Mouse (Mus musculus): ENCODE results near the gene Ankrd12. TPM values are rescaled to one million over a fixed set of nuclear protein-coding genes. Genes with fewer than 3 reads are reported as not detected.

Gene Ankrd12
- 100 to 1,000 TPM in 2 of 3 experiments, 10 to 100 TPM in 1; 95.5 to 175 (median 163) TPM for polyA plus RNA-seq (2017; shearing (Covaris generic))

- peak; percentile 69 for ATAC-seq
These were observed at the start of gene Ankrd12 for GRCm38 (mm10) chr17:66076934-66077333. Ankrd12 (minus strand) TSS chr17:66077089.

GRCm38 (mm10) chr17:66125211-66125610 is 48.3 kb upstream of the Ankrd12 start:
- ATAC-seq = no peak

DNA sequence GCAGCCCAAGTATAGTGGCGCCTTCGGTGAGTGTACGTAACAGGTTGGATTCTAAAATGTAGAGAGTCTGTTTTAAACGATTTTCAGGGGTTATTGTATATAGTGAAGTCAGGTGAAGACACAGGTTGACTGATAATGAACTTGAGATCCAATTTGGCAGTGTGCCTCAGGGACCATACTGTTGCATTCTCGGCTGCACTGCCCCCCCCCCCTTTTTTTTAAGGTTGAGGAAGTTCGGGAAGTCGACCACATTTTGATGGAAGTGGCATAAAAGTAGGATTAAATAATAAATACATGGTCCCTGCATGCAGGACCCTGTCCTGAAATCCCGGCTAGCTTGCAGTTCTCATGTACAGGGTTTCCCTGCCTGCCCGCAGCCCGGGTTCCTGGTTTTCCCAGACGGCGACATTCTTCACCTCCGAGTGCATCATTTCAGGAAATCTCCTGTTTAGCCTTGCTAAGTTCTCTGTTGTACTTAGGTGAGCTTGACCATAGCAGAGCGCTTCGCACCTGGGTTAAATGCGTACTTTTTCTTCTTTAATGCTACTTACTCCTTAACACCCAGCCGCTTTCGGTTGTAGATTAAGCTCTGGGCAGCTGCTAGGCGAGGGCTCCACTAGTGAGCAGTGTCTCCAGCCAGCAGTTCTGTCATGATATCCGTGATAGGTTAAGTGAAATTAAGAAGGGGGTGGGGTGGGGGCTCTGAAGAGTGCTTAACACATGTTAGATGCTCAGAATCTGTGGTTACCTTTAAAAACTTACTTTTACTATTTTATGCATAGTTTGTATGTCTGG is 47.1 kb upstream of the Ankrd12 start:
- ATAC-seq = no peak

DNA sequence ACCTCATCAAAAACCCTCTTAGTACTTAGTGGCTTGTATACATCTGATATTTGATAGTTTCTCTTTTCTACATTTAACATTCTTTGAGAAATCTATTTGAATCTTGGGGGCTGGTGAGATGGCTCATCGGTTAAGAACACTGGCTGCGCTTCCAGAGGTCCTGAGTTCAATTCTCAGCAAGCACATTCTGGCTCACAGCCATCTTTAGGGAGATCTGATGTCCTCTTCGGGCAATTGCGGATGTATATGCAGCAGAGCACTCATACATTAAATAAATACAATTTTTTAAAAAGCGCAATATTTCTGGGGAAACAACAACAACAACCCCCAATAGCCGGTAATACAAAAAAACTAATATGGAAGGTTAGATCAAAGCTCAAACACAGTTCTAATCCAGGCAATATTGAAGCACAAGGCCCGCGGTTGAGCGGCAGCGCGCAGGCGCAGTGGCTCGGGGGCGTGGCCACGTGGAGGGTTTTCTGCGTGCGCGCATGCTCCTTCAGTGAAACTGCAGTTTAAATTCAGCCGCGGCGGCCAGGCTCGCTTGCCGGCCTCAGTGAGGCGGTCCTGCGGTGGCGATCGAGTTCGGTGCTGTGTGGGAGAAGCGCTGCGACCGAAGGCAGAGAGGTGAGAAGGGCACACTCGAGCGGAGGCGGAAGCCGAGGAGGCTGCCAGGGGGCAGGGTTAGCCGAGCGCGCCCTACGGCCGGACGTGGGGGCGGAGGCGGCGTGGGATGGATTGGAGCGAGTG is 46.4 kb upstream of the Ankrd12 start, which contains the start of gene Ddx11:
Ddx11 (plus strand) TSS at position 455 of the 750 bp plus-strand sequence.
- ATAC-seq = peak; percentile 97

DNA sequence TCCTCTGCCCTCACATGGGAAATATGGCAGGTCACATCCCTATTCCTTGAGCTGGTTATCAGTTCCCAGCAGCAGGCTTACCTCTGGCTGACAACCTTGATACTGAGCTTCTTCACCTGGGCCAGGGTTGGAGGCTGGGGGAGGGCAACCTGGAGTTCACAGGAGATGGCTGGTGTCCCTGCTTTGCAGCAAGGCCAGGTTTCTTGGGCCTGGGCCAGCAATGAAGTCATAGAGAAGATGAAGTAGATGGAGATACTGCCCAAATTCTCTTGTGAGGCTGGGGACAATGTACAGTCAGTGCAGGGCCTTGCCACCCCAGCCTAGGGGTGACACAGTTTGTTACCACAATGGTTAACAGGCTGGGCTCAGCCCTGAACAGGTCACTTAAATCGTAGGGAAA is 43.8 kb upstream of the Ankrd12 start:
- no peak for ATAC-seq

DNA sequence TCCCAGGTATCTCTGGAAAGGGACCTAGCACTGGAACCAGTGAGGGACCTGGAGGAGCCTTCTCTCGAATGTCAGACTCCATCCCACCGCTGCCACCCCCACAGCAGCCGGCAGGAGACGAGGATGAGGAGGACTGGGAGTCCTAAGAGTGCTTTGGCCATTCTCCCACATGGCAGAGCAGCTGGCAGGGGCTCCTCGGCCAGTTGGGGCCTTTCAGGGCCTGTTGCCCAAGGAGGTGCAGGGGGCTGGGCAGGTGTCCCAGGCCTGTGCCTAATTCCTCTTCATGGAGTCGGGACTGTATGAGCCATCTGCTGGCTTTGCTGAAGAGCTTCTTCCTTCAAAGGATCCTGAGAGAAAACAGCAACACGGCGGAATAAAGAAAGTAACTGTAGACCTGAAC is 42.1 kb upstream of the Ankrd12 start:
- no peak for ATAC-seq

DNA sequence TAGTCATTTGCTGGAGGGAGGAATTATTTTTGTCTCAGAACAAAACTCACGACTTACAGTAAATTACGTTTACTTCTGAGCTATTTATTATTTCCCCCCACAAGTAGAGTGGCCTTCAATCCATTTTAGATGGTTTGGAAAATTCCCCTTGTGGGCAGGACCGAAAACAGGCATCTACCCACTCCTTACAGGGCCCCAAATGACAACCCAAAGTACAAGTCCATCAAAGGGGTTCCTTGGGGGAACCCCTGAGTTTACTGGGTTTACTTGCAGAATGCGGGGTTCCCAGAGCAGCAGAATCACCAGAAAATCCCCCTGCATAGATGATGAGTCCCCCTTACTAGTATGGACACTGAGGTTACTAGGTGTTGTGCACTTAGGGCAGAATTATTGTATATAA is 35.3 kb upstream of the Ankrd12 start:
- peak; percentile 16 for ATAC-seq

DNA sequence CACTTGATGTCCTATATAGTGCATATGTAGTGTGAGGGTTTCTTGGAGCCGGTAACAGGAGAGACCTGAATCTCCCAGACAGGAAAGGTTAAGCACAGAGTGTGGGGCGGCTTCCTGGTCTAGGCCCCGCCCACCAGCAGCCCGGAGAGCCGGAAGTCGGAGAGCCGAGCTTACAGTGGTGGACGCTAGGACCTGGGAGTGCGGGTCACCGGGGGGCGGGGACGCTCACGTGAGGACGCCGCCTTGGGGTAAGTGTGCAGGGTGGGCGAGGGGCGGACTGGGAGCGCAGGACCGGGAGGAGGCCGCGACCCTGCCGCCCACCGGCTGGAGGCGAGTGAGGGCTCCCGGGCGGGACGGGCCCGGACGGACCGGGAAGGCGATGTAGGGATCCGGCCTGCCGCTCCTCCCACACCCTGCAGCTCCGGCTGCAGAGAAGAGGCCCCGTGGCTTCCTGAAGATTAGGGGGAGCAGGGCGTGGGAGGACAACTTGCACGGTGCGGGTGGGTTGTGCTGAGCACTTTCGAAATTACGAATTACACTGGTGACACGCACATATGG is 34.6 kb upstream of the Ankrd12 start, which contains the start of gene Washc1:
Washc1 (plus strand) TSS at position 144 of the 558 bp plus-strand sequence.
- peak; percentile 88 for ATAC-seq

DNA sequence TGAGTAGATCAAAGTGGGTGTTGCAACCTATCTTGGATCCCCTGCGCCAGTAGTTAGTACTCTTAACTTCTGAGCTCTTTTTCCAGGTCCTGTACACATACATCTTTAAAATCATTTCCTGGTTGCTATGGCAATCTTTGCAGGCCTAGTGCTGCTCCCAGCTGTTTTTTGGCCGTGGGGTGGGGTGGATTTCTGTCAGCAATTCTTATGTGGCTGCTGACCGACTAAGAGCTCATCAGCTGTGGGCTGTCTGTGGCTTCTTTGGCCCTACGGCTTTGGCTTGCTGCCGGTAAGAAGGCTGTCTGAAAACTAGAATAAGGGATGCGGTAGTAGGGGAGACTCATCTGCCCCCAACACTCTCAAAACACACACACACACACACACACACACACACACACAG is 33.9 kb upstream of the Ankrd12 start:
- ATAC-seq = no peak

- ATAC-seq = no peak
These were observed 31.3 kb upstream of the Ankrd12 start for GRCm38 (mm10) chr17:66108198-66108597.

DNA sequence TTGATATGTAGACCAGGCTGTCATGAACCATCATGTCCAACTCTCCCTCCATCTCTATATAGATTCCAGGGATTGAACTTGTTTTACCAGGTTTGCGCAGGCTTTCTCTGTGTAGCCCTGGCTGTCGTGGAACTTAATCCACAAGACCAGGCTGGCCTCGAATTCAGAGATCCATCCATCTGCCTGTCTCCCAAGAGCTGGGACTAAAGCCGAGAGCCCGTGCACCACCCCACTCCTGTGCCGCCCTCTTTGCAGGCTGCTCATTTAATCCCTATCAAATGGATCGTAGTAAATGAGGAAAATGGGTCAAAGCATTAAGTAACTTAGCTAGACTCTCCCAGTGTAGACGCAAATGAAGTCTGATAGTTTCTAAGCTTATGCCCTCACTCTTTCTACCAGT is 30.6 kb upstream of the Ankrd12 start:
- no peak for ATAC-seq

DNA sequence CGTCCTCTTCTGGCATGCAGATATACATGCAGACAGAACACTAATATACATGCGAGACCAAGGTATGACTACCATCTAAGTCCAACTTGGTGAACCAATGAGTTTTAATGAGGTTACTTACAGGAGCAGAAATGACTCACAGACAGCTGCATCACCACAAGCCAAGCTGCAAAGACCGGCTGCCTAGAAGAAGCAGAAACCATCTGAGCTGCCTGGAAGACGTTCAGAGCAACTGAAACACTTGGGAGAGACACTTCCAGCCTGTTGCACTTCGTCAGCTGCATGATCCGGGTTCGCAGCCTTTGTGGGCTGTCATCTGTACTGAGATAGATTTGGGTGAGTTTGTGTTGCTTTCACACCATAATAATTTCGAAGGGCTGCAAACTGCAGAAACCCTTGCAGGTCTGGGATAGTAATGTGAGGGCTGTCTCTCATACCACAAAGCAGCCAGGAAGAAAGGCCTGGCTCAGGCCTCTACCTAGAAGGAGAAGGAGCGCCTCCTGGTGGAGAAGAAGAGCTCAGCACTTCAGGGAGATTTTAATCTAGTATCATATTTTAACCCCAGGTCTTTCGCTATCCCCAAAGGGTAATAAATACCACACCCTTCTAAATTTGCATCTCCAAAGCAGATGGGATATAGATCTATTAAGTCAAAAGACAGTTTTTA is 29.8 kb upstream of the Ankrd12 start:
- peak; percentile 34 for ATAC-seq

- no peak for ATAC-seq
These were observed 27.2 kb upstream of the Ankrd12 start for GRCm38 (mm10) chr17:66104076-66104475.

- ATAC-seq = peak; percentile 85
These were observed 24.8 kb upstream of the Ankrd12 start, which contains the start of gene Ndufv2 for GRCm38 (mm10) chr17:66101380-66102330. Ndufv2 (minus strand) TSS chr17:66101559.

DNA sequence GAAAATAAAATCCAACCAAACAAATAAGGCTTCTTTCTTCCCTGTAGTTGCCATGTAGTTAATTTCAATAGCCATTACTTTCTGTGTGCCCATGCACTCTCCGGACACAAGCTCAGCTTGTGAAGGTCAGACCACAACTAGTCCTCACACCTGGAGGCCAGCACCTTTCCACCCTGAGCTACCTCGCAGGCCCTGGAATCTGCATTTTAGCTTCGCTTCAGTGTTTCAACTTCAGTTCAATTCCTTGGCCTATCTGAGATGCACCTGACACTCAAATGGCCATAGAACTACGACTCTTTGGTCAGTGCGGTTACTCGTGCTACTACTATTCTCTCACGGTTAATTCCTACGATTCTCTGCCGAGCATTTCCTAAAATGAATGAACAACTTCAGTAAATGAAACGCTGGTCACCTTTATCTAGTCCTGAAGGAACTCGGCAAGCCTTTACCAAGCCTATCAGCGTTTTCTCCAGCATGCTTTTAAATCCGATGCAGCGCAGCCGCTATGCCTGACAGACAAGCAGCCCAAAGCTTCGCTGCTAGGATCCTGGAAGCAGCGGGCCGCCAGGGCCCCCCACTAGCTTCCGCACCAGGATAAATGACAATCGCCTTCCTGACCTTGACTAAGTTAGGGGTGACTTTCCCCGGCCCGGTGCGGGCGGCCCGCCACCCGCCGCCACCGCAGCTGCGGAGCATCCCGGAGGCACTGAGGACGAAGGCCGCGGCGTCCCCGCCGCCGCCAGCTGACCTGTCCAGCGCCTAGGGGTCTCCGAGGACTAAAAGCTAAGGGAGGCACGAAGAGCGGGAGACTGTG is 23.9 kb upstream of the Ankrd12 start:
- ATAC-seq = peak; percentile 18

- ATAC-seq = peak; percentile 32
These were observed 15.8 kb upstream of the Ankrd12 start for GRCm38 (mm10) chr17:66092664-66093063.

- ATAC-seq = no peak
These were observed 15.2 kb upstream of the Ankrd12 start for GRCm38 (mm10) chr17:66092065-66092464.

GRCm38 (mm10) chr17:66091392-66091791 is 14.5 kb upstream of the Ankrd12 start:
- ATAC-seq = no peak

DNA sequence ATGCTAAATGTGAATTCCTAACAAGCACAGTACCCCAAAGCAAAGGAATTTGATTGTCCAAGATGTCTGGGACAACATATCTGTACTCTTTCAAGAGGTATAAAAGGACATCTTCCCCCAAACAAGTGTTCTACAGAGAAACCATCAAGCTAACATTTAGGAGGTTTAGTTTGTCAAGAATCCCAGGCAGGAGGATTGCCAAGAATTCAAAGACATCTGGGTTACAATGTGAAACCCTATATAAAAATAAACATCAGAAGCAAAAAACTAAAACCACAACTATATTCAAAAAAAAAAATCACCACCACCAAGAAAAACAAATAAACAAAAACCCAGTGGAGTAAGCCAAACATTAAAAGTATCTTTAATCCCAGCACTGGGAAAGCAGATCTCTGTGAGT is 13.4 kb upstream of the Ankrd12 start:
- no peak for ATAC-seq

GRCm38 (mm10) chr17:66085038-66085437 is 8.1 kb upstream of the Ankrd12 start:
- no peak for ATAC-seq

DNA sequence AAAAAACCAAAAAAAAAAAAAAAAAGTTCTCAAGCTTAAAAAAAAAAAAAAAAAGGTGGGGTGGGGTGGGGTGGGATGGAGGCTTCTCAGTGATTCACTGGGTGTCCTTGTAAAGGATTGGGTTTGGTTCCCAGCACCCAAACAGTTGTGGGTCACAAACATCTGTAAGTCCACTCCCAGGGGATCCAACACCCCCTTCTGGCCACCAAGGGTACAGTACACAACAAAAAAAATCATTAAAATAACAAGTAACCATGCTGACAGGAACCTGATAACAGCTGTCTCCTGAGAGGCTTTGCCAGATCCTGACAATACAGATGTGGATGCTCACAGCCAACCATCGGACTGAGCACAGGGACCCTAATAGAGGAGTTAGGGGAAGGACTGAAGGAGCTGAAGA is 7.6 kb upstream of the Ankrd12 start:
- ATAC-seq = no peak
